Mouse (Mus musculus) limb, embryonic 12.5 days (tissue): ENCODE measurements around the gene Tsc22d4. TPM values are rescaled to one million over a fixed set of nuclear protein-coding genes. Genes with fewer than 3 reads are reported as not detected.

Experiments
- ATAC-seq: fragments of 200-750 bp; cut with Nextera tagmentation; 2 replicates; pipeline ENCODE4 v1.8.0; 2017; ENCODE audit warnings: low read depth, moderate TSS enrichment; ENCODE audit not compliant: insufficient number of reproducible peaks, insufficient read depth, low FRiP score, low TSS enrichment
- H3K27ac ChIP-seq: fragments of 300-500 bp; sonication (generic); 2 replicates; pipeline ENCODE4 v1.5.1; 2016; ENCODE audit warnings: mild to moderate bottlenecking, moderate library complexity
- H3K27me3 ChIP-seq: fragments of 300-500 bp; sonication (generic); 2 replicates; pipeline ENCODE4 v1.6.1; 2016; ENCODE audit warnings: mild to moderate bottlenecking, moderate library complexity
- H3K36me3 ChIP-seq: fragments of 300-500 bp; sonication (generic); 2 replicates; pipeline ENCODE4 v1.6.1; 2016; ENCODE audit warnings: mild to moderate bottlenecking, moderate library complexity
- H3K4me1 ChIP-seq: fragments of 300-500 bp; sonication (generic); replicated peaks from 2 replicates; pipeline ENCODE4 v1.6.1; 2016
- H3K4me2 ChIP-seq: fragments of 300-500 bp; sonication (generic); 2 replicates; pipeline ENCODE4 v1.6.1; 2016; ENCODE audit warnings: mild to moderate bottlenecking, moderate library complexity
- H3K4me3 ChIP-seq: fragments of 300-500 bp; sonication (generic); replicated peaks from 2 replicates; pipeline ENCODE4 v1.5.1; 2016; ENCODE audit warnings: mild to moderate bottlenecking
- H3K9ac ChIP-seq: fragments of 300-500 bp; sonication (generic); replicated peaks from 2 replicates; pipeline ENCODE4 v1.6.1; 2016; ENCODE audit warnings: mild to moderate bottlenecking, moderate library complexity
- H3K9me3 ChIP-seq: fragments of 300-500 bp; sonication (generic); 2 replicates; pipeline ENCODE4 v1.6.1; 2016; ENCODE audit warnings: mild to moderate bottlenecking, moderate library complexity
- WGBS: fragments of 180-500 bp; shearing (Covaris S2); methylation state at CpG from one replicate; pipeline ENCODE4 v1.1.7; 2016; 5-methylcytosine and 5-hydroxymethylcytosine counted together
- polyA plus RNA-seq: library from polyadenylated mRNA; unstranded; fragments of >200 nt; fragmentation: Nextera tagmentation; extraction: Ambion mirVana; gene quantifications from 2 replicates; pipeline ENCODE4 v1.2.1, GENCODE M21; 2016

Gene Tsc22d4
- polyA plus RNA-seq, 1 experiment from 2014 or later: 128 TPM

DNA sequence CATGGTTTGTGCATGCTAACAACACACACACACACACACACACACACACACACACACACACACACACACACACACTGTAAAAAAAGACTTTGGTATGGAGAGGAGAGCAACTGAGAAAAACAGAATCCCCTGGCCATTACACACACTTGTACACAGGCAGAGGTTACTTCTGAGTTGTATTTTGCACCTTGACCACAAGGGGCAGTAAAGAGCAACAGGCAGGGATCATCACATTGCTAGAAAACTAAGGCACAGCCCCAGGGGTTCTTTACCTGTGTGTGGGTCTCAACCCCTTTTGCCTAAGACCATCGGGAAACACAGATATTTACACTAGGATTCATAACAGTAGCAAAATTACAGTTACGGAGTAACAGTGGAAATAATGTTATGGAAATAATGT lies 25.2 kb downstream of the Tsc22d4 start:
- ATAC-seq: 0 out of 2 replicates have a peak, but pooled peaks have one; percentile 12
- Histone ChIP-seq H3K9me3 (no peaks in the 10 kb centered on the region), H3K9ac (no peak overlapping the region), H3K4me1 (no peaks in the 10 kb centered on the region), H3K4me2 (no peak overlapping the region), H3K27me3 (no peaks in the 10 kb centered on the region), H3K36me3 (no peaks in the 10 kb centered on the region), H3K27ac (no peak overlapping the region), H3K4me3 (no peak overlapping the region)
- 48% methylated on average over 2 of the region's 2 CpGs for WGBS

- no peak overlapping the region for H3K4me3 ChIP-seq
- no peaks in the 10 kb centered on the region for H3K36me3 ChIP-seq
- H3K27ac ChIP-seq: no peak overlapping the region
- no peaks in the 10 kb centered on the region for H3K27me3 ChIP-seq
- ATAC-seq: no peak
- H3K4me2 ChIP-seq: no peak overlapping the region
- H3K9me3 ChIP-seq: no peaks in the 10 kb centered on the region
- no peak overlapping the region for H3K9ac ChIP-seq
- 0 out of 2 replicates have a peak, but pooled peaks cover 5% of the 10 kb centered on the region for H3K4me1 ChIP-seq
These were observed 27.2 kb downstream of the Tsc22d4 start for GRCm38 (mm10) chr5:137772755-137773154.

DNA sequence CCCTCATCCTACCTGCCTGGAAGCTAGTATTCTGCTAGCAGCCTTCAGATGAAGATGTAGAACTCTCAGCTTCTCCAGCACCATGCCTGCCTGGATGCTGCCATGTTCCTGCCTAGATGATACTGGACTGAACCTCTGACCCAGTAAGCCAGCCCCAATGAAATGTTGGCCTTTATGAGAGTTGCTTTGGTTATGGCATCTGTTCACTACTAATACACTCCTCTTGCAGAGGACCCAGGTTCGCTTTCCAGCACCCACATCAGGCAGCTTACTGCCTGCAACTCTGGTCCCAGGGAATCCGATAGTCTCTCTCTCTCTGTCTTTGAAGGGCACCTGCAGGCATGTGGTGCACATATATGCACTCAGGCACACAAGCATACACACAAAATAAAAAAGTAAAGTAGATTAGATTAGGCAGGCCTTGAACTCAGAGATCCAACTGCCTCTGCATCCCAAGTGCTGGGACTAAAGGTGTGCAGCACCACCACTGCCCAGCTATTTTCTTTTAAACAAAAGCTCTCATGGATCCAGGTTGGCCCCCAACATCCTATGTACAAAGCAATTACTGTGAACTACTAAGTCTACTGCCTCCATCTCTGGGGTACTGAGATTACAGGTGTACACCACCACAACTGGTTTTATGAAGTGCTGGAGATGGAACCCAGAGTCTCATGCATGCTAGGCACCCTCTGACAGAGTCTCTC lies 30.2 kb downstream of the Tsc22d4 start:
- no peak overlapping the region for H3K9ac ChIP-seq
- H3K27ac ChIP-seq: no peak overlapping the region
- 87% methylated on average over 2 of the region's 2 CpGs for WGBS
- H3K27me3 ChIP-seq: no peaks in the 10 kb centered on the region
- peak overlapping the region; percentile 0; the same call in 1 of the 2 replicates for H3K4me2 ChIP-seq
- H3K4me3 ChIP-seq: no peak overlapping the region
- H3K36me3 ChIP-seq: peaks cover 8% of the 10 kb centered on the region
- ATAC-seq: no peak
- H3K9me3 ChIP-seq: no peaks in the 10 kb centered on the region
- peaks cover 23% of the 10 kb centered on the region for H3K4me1 ChIP-seq

- no peak for ATAC-seq
- Histone ChIP-seq H3K4me2 (peak overlapping the region; percentile 0; the same call in 1 of the 2 replicates), H3K9ac (no peak overlapping the region), H3K27ac (peak overlapping the region; percentile 64; the same call in 1 of the 2 replicates), H3K27me3 (no peaks in the 10 kb centered on the region), H3K36me3 (peaks cover 15% of the 10 kb centered on the region), H3K4me3 (no peak overlapping the region), H3K9me3 (no peaks in the 10 kb centered on the region), H3K4me1 (peaks cover 23% of the 10 kb centered on the region)
- WGBS: 40% methylated on average over 5 of the region's 5 CpGs
These were observed 30.9 kb downstream of the Tsc22d4 start for GRCm38 (mm10) chr5:137776408-137776918.

DNA sequence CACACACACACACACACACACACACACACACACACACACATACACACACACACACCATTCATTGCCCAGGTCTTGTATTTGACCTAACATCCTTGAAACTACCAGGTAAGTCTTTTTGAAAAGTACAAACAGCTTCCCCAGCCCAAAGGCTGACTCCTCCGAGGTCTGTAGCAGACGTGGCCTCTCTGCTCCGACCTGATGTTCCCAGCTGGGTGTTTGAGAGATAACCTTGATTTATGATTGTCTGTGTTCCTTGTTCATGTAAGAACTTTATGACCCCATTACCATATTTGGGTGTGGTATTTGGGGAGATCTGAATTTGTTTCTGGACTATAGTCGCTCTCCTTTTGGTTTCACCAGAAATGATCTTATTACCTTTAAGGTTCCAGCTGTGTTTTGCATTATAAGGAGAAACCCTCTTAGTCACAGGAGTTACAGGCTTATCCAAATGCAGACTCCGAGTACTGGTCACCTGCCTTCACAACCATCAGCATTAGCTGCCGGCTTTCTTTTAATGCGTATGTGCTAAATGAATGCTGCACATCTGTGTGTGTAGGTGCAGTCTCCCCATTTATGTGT lies 31.8 kb downstream of the Tsc22d4 start:
- no peaks in the 10 kb centered on the region for H3K9me3 ChIP-seq
- no peak overlapping the region for H3K27ac ChIP-seq
- H3K9ac ChIP-seq: no peak overlapping the region
- peaks cover 24% of the 10 kb centered on the region for H3K36me3 ChIP-seq
- no peak for ATAC-seq
- H3K27me3 ChIP-seq: no peaks in the 10 kb centered on the region
- peaks cover 23% of the 10 kb centered on the region for H3K4me1 ChIP-seq
- H3K4me2 ChIP-seq: no peak overlapping the region
- no peak overlapping the region for H3K4me3 ChIP-seq
- 73% methylated on average over 7 of the region's 7 CpGs for WGBS

DNA sequence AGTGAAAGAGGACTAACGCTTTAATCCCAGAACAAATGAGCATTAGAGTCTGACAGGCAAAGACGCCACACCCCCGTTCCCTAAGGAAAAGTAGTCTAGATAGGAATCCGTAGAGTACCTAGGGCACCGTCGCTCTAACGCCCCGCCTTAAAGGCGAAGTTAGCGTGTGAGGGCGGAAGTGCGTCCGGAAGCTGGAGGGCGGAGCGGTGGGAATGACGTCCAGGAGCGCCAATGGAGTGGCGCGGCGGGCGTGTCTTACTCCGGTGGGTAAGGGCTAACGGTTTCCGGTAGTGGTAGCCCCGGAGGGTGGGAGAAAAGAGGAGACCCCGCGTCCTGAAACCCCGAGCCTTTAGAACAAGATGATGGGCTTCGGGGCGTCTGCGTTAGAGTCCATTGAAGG lies 33.1 kb downstream of the Tsc22d4 start, which contains the start of gene Ppp1r35:
Gene Ppp1r35 (plus strand): TSS at position 215 of the 400 bp plus-strand sequence.
- WGBS: under 1% methylated on average over 31 of the region's 31 CpGs
- ATAC-seq: peak; percentile 92
- Histone ChIP-seq H3K9ac (peak within 1 kb of the TSS; percentile 90), H3K36me3 (peaks cover 37% of the 10 kb centered on the region), H3K4me2 (peak within 1 kb of the TSS; percentile 95), H3K4me1 (peaks cover 32% of the 10 kb centered on the region), H3K27ac (peak within 1 kb of the TSS; percentile 92), H3K27me3 (no peaks in the 10 kb centered on the region), H3K4me3 (peak within 1 kb of the TSS; percentile 99), H3K9me3 (no peaks in the 10 kb centered on the region)

- Histone ChIP-seq H3K4me2 (peak overlapping the region; percentile 95), H3K4me3 (peak overlapping the region; percentile 99), H3K9me3 (no peaks in the 10 kb centered on the region), H3K27me3 (no peaks in the 10 kb centered on the region), H3K36me3 (peaks cover 43% of the 10 kb centered on the region), H3K27ac (peak overlapping the region; percentile 92), H3K4me1 (peaks cover 39% of the 10 kb centered on the region), H3K9ac (peak overlapping the region; percentile 90)
- WGBS: 1% methylated on average over 83 of the region's 83 CpGs
- ATAC-seq: 0 out of 2 replicates have a peak, but pooled peaks have one; percentile 1
These were observed 33.8 kb downstream of the Tsc22d4 start for GRCm38 (mm10) chr5:137779053-137779933.

GRCm38 (mm10) chr5:137781661-137782060 lies 36.1 kb downstream of the Tsc22d4 start:
- no peak for ATAC-seq
- 92% methylated on average over 7 of the region's 7 CpGs for WGBS
- no peaks in the 10 kb centered on the region for H3K27me3 ChIP-seq
- no peak overlapping the region for H3K27ac ChIP-seq
- peaks cover 48% of the 10 kb centered on the region for H3K4me1 ChIP-seq
- no peaks in the 10 kb centered on the region for H3K9me3 ChIP-seq
- H3K9ac ChIP-seq: no peak overlapping the region
- no peak overlapping the region for H3K4me2 ChIP-seq
- H3K4me3 ChIP-seq: no peak overlapping the region
- peaks cover 51% of the 10 kb centered on the region for H3K36me3 ChIP-seq

- peaks cover 51% of the 10 kb centered on the region for H3K36me3 ChIP-seq
- H3K9me3 ChIP-seq: no peaks in the 10 kb centered on the region
- no peak for ATAC-seq
- H3K4me1 ChIP-seq: peaks cover 47% of the 10 kb centered on the region
- H3K4me3 ChIP-seq: peak overlapping the region; percentile 88
- peak overlapping the region; percentile 93; the same call in 1 of the 2 replicates for H3K9ac ChIP-seq
- H3K4me2 ChIP-seq: peak overlapping the region; percentile 88
- no peaks in the 10 kb centered on the region for H3K27me3 ChIP-seq
- H3K27ac ChIP-seq: no peak overlapping the region; the same call in 1 of the 2 replicates
- 88% methylated on average over 13 of the region's 13 CpGs for WGBS
These were observed 37.4 kb downstream of the Tsc22d4 start for GRCm38 (mm10) chr5:137782776-137783522.

DNA sequence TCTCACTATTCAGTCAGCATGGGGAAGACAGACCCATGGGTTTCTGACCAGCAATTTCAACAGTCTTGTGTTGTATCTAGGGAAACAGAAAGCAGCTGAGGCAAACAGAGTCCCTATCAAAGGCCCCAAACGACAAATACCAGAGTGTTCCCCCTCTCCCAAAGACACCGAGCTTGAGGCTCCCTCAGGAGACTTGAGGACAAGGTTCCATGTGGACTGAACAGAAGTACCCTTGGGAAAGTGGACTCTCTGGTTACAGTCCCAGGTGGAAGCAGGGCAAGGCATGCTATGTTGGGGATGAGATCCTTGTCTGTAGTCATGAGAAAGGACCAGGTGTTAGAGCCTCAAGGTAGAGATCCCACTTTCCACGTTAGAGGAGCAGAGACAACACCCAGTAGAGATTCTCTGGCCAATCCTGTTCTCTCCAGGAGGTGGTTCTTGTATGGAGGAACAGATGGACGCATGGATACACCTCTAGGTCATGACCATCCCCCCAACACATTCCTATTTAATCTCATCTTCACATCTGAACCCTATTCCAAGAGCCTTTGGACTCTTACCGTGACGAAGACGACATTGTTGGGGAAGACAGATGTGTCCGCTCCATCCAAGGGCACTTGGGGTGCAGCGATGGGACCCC lies 38.5 kb downstream of the Tsc22d4 start:
- 0 out of 2 replicates have a peak overlapping the region, but pooled peaks have one; percentile 17 for H3K27ac ChIP-seq
- H3K4me3 ChIP-seq: peak overlapping the region; percentile 88
- WGBS: 75% methylated on average over 9 of the region's 9 CpGs
- H3K4me1 ChIP-seq: peaks cover 43% of the 10 kb centered on the region
- H3K9ac ChIP-seq: peak overlapping the region; percentile 93
- no peak for ATAC-seq
- H3K4me2 ChIP-seq: peak overlapping the region; percentile 88
- peaks cover 51% of the 10 kb centered on the region for H3K36me3 ChIP-seq
- no peaks in the 10 kb centered on the region for H3K9me3 ChIP-seq
- H3K27me3 ChIP-seq: no peaks in the 10 kb centered on the region
